Mouse (Mus musculus) C2C12 (cell line): ENCODE results near the gene Mrtfa.

Experiments used
- CTCF ChIP-seq: IDR thresholded peaks from one replicate; pipeline ENCODE4 v1.5.1; 2011; ENCODE audit not compliant: control insufficient read depth, insufficient read depth, insufficient read length
- FOSL1 ChIP-seq: IDR thresholded peaks from one replicate; pipeline ENCODE4 v1.8.0; 2011; ENCODE audit warnings: mild to moderate bottlenecking, low read length; ENCODE audit not compliant: poor library complexity, insufficient read depth, severe bottlenecking
- MAX ChIP-seq: IDR thresholded peaks from one replicate; pipeline ENCODE4 v1.6.1; 2011; ENCODE audit warnings: mild to moderate bottlenecking, control low read depth
- MYOG ChIP-seq: IDR thresholded peaks from one replicate; pipeline ENCODE4 v1.6.1; 2011; ENCODE audit not compliant: control insufficient read depth, insufficient read length; ENCODE audit errors: extremely low read depth
- USF1 ChIP-seq: IDR thresholded peaks from one replicate; pipeline ENCODE4 v1.6.1; 2011; ENCODE audit warnings: low read depth, mild to moderate bottlenecking, control low read depth, moderate library complexity

- TF ChIP-seq CTCF (peak; percentile 27), MAX (no peak), MYOG (no peak), USF1 (no peak), FOSL1 (no peak)
Measured at GRCm38 (mm10) chr15:81064143-81064542, 126.4 kb downstream of the Mrtfa start.
